Mouse (Mus musculus) lung, embryonic 14.5 days (tissue): ENCODE measurements around the gene Mpped1. TPM values are rescaled to one million over a fixed set of nuclear protein-coding genes. Genes with fewer than 3 reads are reported as not detected.
A peak's percentile ranks its signal among the peaks of the same experiment; 100 is the strongest.

Experiments
- ATAC-seq: fragments of 200-750 bp; cut with Nextera tagmentation; 2 replicates; pipeline ENCODE4 v1.8.0; 2017; ENCODE audit warnings: mild to moderate bottlenecking, moderate TSS enrichment, moderate library complexity; ENCODE audit not compliant: insufficient read depth
- DNase-seq: peaks from one replicate; pipeline ENCODE4 v3.0.0-alpha.2; 2015
- H3K27ac ChIP-seq: fragments of 300-500 bp; sonication (generic); 2 replicates; pipeline ENCODE4 v1.5.1; 2014; ENCODE audit warnings: low read depth, mild to moderate bottlenecking, moderate library complexity
- H3K27me3 ChIP-seq: fragments of 300-500 bp; sonication (generic); 2 replicates; pipeline ENCODE4 v1.6.1; 2014; ENCODE audit warnings: low read length, control low read depth; ENCODE audit not compliant: insufficient read depth
- H3K36me3 ChIP-seq: fragments of 300-500 bp; sonication (generic); 2 replicates; pipeline ENCODE4 v1.6.1; 2014; ENCODE audit warnings: control low read depth; ENCODE audit not compliant: insufficient read depth
- H3K4me1 ChIP-seq: fragments of 300-500 bp; sonication (generic); 2 replicates; pipeline ENCODE4 v1.6.1; 2014; ENCODE audit warnings: antibody characterized with exemption, control low read depth; ENCODE audit not compliant: insufficient read depth
- H3K4me2 ChIP-seq: fragments of 300-500 bp; sonication (generic); 2 replicates; pipeline ENCODE4 v1.6.1; 2014; ENCODE audit warnings: mild to moderate bottlenecking
- H3K4me3 ChIP-seq: fragments of 300-500 bp; sonication (generic); 2 replicates; pipeline ENCODE4 v1.5.1; 2014; ENCODE audit warnings: low read depth, low read length
- H3K9ac ChIP-seq: fragments of 300-500 bp; sonication (generic); 2 replicates; pipeline ENCODE4 v1.6.1; 2014
- H3K9me3 ChIP-seq: fragments of 300-500 bp; sonication (generic); 2 replicates; pipeline ENCODE4 v1.6.1; 2016; ENCODE audit warnings: low read depth, low read length, control low read depth
- CTCF ChIP-seq: IDR thresholded peaks from 2 replicates; pipeline ENCODE4 v1.5.1; 2016; ENCODE audit warnings: antibody characterized with exemption, low read depth
- WGBS: fragments of 180-500 bp; shearing (Covaris S2); extraction: QIAGEN DNeasy Blood & Tissue Kit; methylation state at CpG from one replicate; pipeline ENCODE4 v1.1.7; 2014; 5-methylcytosine and 5-hydroxymethylcytosine counted together
- polyA plus RNA-seq: library from polyadenylated mRNA; unstranded; fragments of >200 nt; fragmentation: Nextera tagmentation; extraction: Ambion mirVana; gene quantifications from 2 replicates; pipeline ENCODE4 v1.2.1, GENCODE M21; 2014

Mpped1 gene
- polyA plus RNA-seq, 1 experiment from 2014 or later: 1.4 TPM

- Histone ChIP-seq H3K4me3 (no peak overlapping the region), H3K27ac (no peak overlapping the region), H3K9me3 (no peaks in the 10 kb centered on the region), H3K4me1 (no peaks in the 10 kb centered on the region), H3K27me3 (no peaks in the 10 kb centered on the region), H3K4me2 (no peak overlapping the region), H3K9ac (no peak overlapping the region), H3K36me3 (no peaks in the 10 kb centered on the region)
- 55% methylated on average over 5 of the region's 5 CpGs for WGBS
- no peak for ATAC-seq
- no peak for TF ChIP-seq CTCF
- DNase-seq: no peak
Observed at GRCm38 (mm10) chr15:83853400-83853811, 74.1 kb downstream of the Mpped1 start.

- Histone ChIP-seq H3K9ac (no peak overlapping the region), H3K4me1 (no peaks in the 10 kb centered on the region), H3K27me3 (no peaks in the 10 kb centered on the region), H3K9me3 (no peaks in the 10 kb centered on the region), H3K4me3 (no peak overlapping the region), H3K36me3 (no peaks in the 10 kb centered on the region), H3K4me2 (no peak overlapping the region), H3K27ac (no peak overlapping the region)
- DNase-seq (peak; percentile 80), ATAC-seq (no peak)
- WGBS: 11% methylated on average over 8 of the region's 8 CpGs
- TF ChIP-seq CTCF: peak; percentile 89
Observed at GRCm38 (mm10) chr15:83857129-83857528, 77.9 kb downstream of the Mpped1 start.

DNA sequence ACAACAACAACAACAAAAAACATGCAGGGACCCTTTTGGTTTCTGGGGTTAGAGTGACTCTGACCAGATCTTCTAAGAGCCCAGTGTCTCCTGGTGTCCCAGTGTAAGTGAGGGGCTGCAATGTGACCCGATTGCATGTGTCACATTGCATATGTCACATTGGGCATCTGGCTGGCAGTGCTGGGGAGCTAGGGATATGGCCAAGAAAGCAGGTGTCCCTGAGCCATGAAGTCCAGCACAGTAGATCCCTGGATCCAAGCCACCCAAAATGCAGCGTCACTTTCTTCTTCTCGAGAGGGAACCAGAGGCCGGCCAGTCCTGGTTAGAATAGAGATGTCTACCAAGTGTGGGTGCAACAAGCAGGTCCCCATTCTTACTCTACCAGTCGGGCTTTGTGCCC is 86.4 kb downstream of the Mpped1 start:
- no peak overlapping the region for H3K9ac ChIP-seq
- H3K27me3 ChIP-seq: no peaks in the 10 kb centered on the region
- no peaks in the 10 kb centered on the region for H3K4me1 ChIP-seq
- H3K36me3 ChIP-seq: no peaks in the 10 kb centered on the region
- H3K4me3 ChIP-seq: no peak overlapping the region
- WGBS: 84% methylated on average over 5 of the region's 5 CpGs
- ATAC-seq: no peak
- TF ChIP-seq CTCF: no peak
- H3K9me3 ChIP-seq: no peaks in the 10 kb centered on the region
- no peak overlapping the region for H3K27ac ChIP-seq
- no peak overlapping the region for H3K4me2 ChIP-seq
- DNase-seq: no peak

- H3K4me3 ChIP-seq: no peak overlapping the region
- no peak overlapping the region for H3K9ac ChIP-seq
- H3K9me3 ChIP-seq: no peaks in the 10 kb centered on the region
- TF ChIP-seq CTCF: no peak
- no peaks in the 10 kb centered on the region for H3K36me3 ChIP-seq
- ATAC-seq (no peak), DNase-seq (peak; percentile 30)
- no peaks in the 10 kb centered on the region for H3K4me1 ChIP-seq
- H3K27ac ChIP-seq: no peak overlapping the region
- H3K4me2 ChIP-seq: peak overlapping the region; percentile 24; the same call in 1 of the 2 replicates
- WGBS: 4% methylated on average over 17 of the region's 17 CpGs
- no peaks in the 10 kb centered on the region for H3K27me3 ChIP-seq
Observed at GRCm38 (mm10) chr15:83870936-83871335, 91.7 kb downstream of the Mpped1 start.

DNA sequence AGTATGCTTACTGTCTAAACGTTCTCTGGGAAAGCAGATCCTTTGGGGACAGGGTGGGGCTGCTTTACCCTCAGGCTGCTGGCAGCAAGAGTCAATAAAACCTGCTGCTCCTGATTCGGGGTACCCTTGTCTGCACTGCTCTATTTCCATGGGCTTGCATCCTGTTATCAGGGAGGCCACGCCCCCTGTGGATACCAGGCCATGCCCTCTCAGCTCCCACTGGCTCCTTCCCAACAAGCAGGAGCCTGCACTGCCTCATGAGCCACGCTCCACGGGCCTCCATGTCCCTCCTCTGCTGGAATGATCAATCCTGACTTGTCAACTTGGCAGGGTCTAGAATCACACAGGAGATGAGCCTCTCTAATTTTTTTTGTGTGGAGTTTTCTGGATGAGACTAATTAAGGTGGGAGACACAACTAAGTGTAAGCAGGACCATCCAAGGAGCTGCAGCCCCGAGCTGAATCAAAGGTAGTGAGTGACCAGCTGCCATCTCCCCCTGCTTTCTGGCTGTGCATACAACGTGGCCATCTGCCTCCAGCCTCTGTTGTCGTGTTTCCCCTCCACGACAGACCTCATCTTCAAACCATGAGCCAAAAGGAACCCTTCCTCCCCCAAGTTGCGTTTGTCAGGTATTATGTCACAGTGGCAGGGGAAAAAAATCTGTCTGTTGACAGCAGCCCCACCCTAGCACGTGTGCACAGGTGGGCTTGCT is 98.0 kb downstream of the Mpped1 start:
- no peak for ATAC-seq

DNA sequence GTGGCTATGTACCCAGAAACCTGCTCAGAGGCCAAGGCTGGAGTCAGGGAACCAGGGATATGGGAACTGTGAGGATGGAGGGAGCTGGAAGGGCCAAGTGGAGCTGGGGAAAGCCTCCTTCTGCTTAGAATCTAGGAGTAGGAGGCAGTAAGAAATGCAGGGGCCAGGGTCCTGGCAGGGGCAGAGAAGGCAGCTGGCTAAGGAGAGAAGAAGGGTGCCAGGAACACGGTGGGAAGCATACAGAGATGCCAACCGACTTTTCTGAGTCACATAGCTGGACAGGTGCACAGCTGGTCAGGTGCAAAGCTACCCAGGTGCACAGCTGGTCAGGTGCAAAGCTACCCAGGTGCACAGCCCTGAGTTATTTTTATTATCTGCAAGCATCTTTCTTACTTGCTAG is 98.6 kb downstream of the Mpped1 start:
- no peak overlapping the region for H3K4me2 ChIP-seq
- no peaks in the 10 kb centered on the region for H3K36me3 ChIP-seq
- ATAC-seq (no peak), DNase-seq (no peak)
- TF ChIP-seq CTCF: no peak
- 93% methylated on average over 2 of the region's 2 CpGs for WGBS
- H3K9ac ChIP-seq: no peak overlapping the region
- H3K27me3 ChIP-seq: no peaks in the 10 kb centered on the region
- H3K9me3 ChIP-seq: no peaks in the 10 kb centered on the region
- no peaks in the 10 kb centered on the region for H3K4me1 ChIP-seq
- no peak overlapping the region for H3K27ac ChIP-seq
- no peak overlapping the region for H3K4me3 ChIP-seq

More for the DNA sequence above, 98.0 kb downstream of the Mpped1 start:
- Histone ChIP-seq H3K9me3 (no peaks in the 10 kb centered on the region), H3K4me3 (no peak overlapping the region), H3K36me3 (no peaks in the 10 kb centered on the region), H3K4me2 (no peak overlapping the region), H3K4me1 (no peaks in the 10 kb centered on the region), H3K9ac (no peak overlapping the region), H3K27ac (no peak overlapping the region), H3K27me3 (no peaks in the 10 kb centered on the region)
- no peak for TF ChIP-seq CTCF
- no peak for DNase-seq
- WGBS: 40% methylated on average over 11 of the region's 11 CpGs

- WGBS: 17% methylated on average over 5 of the region's 5 CpGs
- peak; percentile 88 for DNase-seq
- no peak overlapping the region for H3K9ac ChIP-seq
- H3K4me2 ChIP-seq: no peak overlapping the region
- no peak for TF ChIP-seq CTCF
- no peaks in the 10 kb centered on the region for H3K36me3 ChIP-seq
- no peak for ATAC-seq
- H3K27me3 ChIP-seq: no peaks in the 10 kb centered on the region
- H3K4me1 ChIP-seq: no peaks in the 10 kb centered on the region
- H3K9me3 ChIP-seq: no peaks in the 10 kb centered on the region
- no peak overlapping the region for H3K27ac ChIP-seq
- no peak overlapping the region for H3K4me3 ChIP-seq
Observed at GRCm38 (mm10) chr15:83879845-83880244, 100.6 kb downstream of the Mpped1 start.
